In genomic region chr5:134118798-134119407, GRCm38 (mm10) we compare ENCODE assay signal across 14 mouse cellular contexts. TPM values are rescaled to one million over a fixed set of nuclear protein-coding genes. Genes with fewer than 3 reads are reported as not detected.
DNase-seq lines count a peak whose midpoint lies in the region; ATAC-seq lines count a peak whose summit lies in the region.
"Had no signal": no experiment of that assay in that cellular context is flagged by ENCODE, and none has a peak within 500 bp of the region (broad histone marks: within the 10 kb centered on the region; RNA-seq: fewer than 3 reads in every experiment).

No protein-coding gene starts in this region.

- H3K9ac ChIP-seq in heart, embryonic 14.5 days (ENCODE audit: low read length): no peak overlapping the region
- H3K9ac ChIP-seq in midbrain, embryonic 16.5 days (ENCODE audit: low read depth, low read length): no peak overlapping the region
- no peak overlapping the region for H3K9ac ChIP-seq in midbrain, embryonic 11.5 days (ENCODE audit: low read length)
- H3K9ac ChIP-seq: forebrain, embryonic 13.5 days; liver, embryonic 13.5 days; neural tube, embryonic 15.5 days had no signal

- no peak overlapping the region for H3K4me3 ChIP-seq in heart, embryonic 14.5 days (ENCODE audit: control insufficient read depth in 1 of 2, insufficient read depth in 1 of 2, low read depth in 1 of 2, low read length in 2 of 2)
- no peak overlapping the region for H3K4me3 ChIP-seq in midbrain, embryonic 16.5 days (ENCODE audit: low read depth, low read length)
- no peak overlapping the region for H3K4me3 ChIP-seq in midbrain, embryonic 11.5 days (ENCODE audit: low read depth, low read length)
- H3K4me3 ChIP-seq in embryonic facial prominence, embryonic 10.5 days: no peak overlapping the region
- H3K4me3 ChIP-seq: forebrain, embryonic 13.5 days; liver, embryonic 13.5 days; neural tube, embryonic 15.5 days had no signal

- 86% methylated on average over 15 of the region's 15 CpGs for WGBS in heart, embryonic 14.5 days
- WGBS in midbrain, embryonic 16.5 days: 95% methylated on average over 15 of the region's 15 CpGs
- 93% methylated on average over 15 of the region's 15 CpGs for WGBS in midbrain, embryonic 11.5 days
- 92% methylated on average over 15 of the region's 15 CpGs for WGBS in embryonic facial prominence, embryonic 10.5 days

- no peak for DNase-seq in heart, adult 18-20 months
- DNase-seq in midbrain, embryonic 11.5 days (ENCODE audit: low spot score, missing footprints): no peak
- no peak for DNase-seq in embryonic facial prominence, embryonic 10.5 days (ENCODE audit: low spot score)
- no peak for DNase-seq in cerebellum, adult 18-20 months
- DNase-seq: cerebellum, adult 8-10 months; liver, embryonic 13.5 days; lung, postnatal 14 days; thymus, adult 2 months had no signal

- no peak overlapping the region for H3K4me2 ChIP-seq in heart, embryonic 14.5 days (ENCODE audit: low read length)
- no peak overlapping the region for H3K4me2 ChIP-seq in midbrain, embryonic 16.5 days (ENCODE audit: low read length)
- H3K4me2 ChIP-seq in midbrain, embryonic 11.5 days: no peak overlapping the region
- H3K4me2 ChIP-seq: forebrain, embryonic 13.5 days; liver, embryonic 13.5 days; neural tube, embryonic 15.5 days had no signal

- H3K27me3 ChIP-seq in heart, embryonic 14.5 days (ENCODE audit: control insufficient read depth, insufficient read depth, low read length): no peaks in the 10 kb centered on the region
- H3K27me3 ChIP-seq in midbrain, embryonic 16.5 days (ENCODE audit: control insufficient read depth, insufficient read depth, low read depth, low read length): no peaks in the 10 kb centered on the region
- H3K27me3 ChIP-seq in midbrain, embryonic 11.5 days (ENCODE audit: control insufficient read depth, insufficient read depth, low read length): no peaks in the 10 kb centered on the region
- no peaks in the 10 kb centered on the region for H3K27me3 ChIP-seq in embryonic facial prominence, embryonic 10.5 days (replicated peaks; ENCODE audit: low read depth, poor library complexity, severe bottlenecking)
- H3K27me3 ChIP-seq: forebrain, embryonic 13.5 days; liver, embryonic 13.5 days; neural tube, embryonic 15.5 days had no signal

- H3K9me3 ChIP-seq in heart, embryonic 14.5 days (ENCODE audit: control insufficient read depth, low read length): no peaks in the 10 kb centered on the region
- H3K9me3 ChIP-seq in midbrain, embryonic 16.5 days (replicated peaks; ENCODE audit: control insufficient read depth, low read length, poor library complexity, severe bottlenecking): no peaks in the 10 kb centered on the region
- H3K9me3 ChIP-seq in midbrain, embryonic 11.5 days (ENCODE audit: control insufficient read depth, low read length): no peaks in the 10 kb centered on the region
- H3K9me3 ChIP-seq in embryonic facial prominence, embryonic 10.5 days: no peaks in the 10 kb centered on the region
- H3K9me3 ChIP-seq: forebrain, embryonic 13.5 days; liver, embryonic 13.5 days; neural tube, embryonic 15.5 days had no signal

- ATAC-seq in heart, embryonic 14.5 days (ENCODE audit: insufficient number of reproducible peaks, insufficient read depth, low FRiP score, low read depth): no peak
- peak; percentile 13; the same call in 1 of the 2 replicates for ATAC-seq in midbrain, embryonic 16.5 days
- no peak for ATAC-seq in midbrain, embryonic 11.5 days (ENCODE audit: low FRiP score)
- ATAC-seq in erythroid progenitor cell, adult 5-6 weeks (replicated peaks; ENCODE audit: low FRiP score, poor library complexity, severe bottlenecking): no peak
- ATAC-seq: forebrain, embryonic 13.5 days; inflammation-experienced regulatory T-cells, adult 6 months had no signal

- H3K36me3 ChIP-seq in heart, embryonic 14.5 days (ENCODE audit: control insufficient read depth, insufficient read depth, low read length): no peaks in the 10 kb centered on the region
- peaks cover 11% of the 10 kb centered on the region for H3K36me3 ChIP-seq in midbrain, embryonic 16.5 days (ENCODE audit: control insufficient read depth, insufficient read depth, low read length)
- no peaks in the 10 kb centered on the region for H3K36me3 ChIP-seq in midbrain, embryonic 11.5 days (ENCODE audit: control insufficient read depth, insufficient read depth, low read length)
- peaks cover 13% of the 10 kb centered on the region for H3K36me3 ChIP-seq in embryonic facial prominence, embryonic 10.5 days (replicated peaks)
- H3K36me3 ChIP-seq: liver, embryonic 13.5 days had no signal

- H3K4me1 ChIP-seq in heart, embryonic 14.5 days (ENCODE audit: control insufficient read depth in 2 of 2, insufficient read depth in 2 of 2, low read length in 2 of 2): peaks cover 28 to 39% of the 10 kb centered on the region in 2 experiments
- 0 out of 2 replicates have a peak, but pooled peaks cover 2% of the 10 kb centered on the region for H3K4me1 ChIP-seq in midbrain, embryonic 16.5 days (ENCODE audit: control insufficient read depth, insufficient read depth, low read length)
- no peaks in the 10 kb centered on the region for H3K4me1 ChIP-seq in midbrain, embryonic 11.5 days (ENCODE audit: control insufficient read depth, insufficient read depth, low read length)
- peaks cover 14% of the 10 kb centered on the region for H3K4me1 ChIP-seq in embryonic facial prominence, embryonic 10.5 days
- H3K4me1 ChIP-seq: liver, embryonic 13.5 days; neural tube, embryonic 15.5 days had no signal

- peak overlapping the region; percentile 52 to 60 for H3K27ac ChIP-seq in heart, embryonic 14.5 days (replicated peaks in 1 of 2; ENCODE audit: control insufficient read depth in 1 of 2, insufficient read depth in 1 of 2, low read depth in 2 of 2, low read length in 2 of 2)
- no peak overlapping the region for H3K27ac ChIP-seq in midbrain, embryonic 16.5 days (ENCODE audit: low read length)
- H3K27ac ChIP-seq in midbrain, embryonic 11.5 days (ENCODE audit: low read depth, low read length): no peak overlapping the region
- peak overlapping the region; percentile 31; the same call in 1 of the 2 replicates for H3K27ac ChIP-seq in embryonic facial prominence, embryonic 10.5 days (replicated peaks)
- H3K27ac ChIP-seq: forebrain, embryonic 13.5 days; liver, embryonic 13.5 days; neural tube, embryonic 15.5 days had no signal

RNA-seq across cellular contexts. Expression of gene Castor2, which starts 19.4 kb away (rescaled TPM):
- 6.2 and 7.7 TPM in 2 replicates for polyA plus RNA-seq in heart, embryonic 14.5 days (2014; fragmentation: Nextera tagmentation; extraction: Ambion mirVana)
- total RNA-seq in heart, adult 18-20 months (2021): 10 to 100 TPM; 20.5 to 26.6 TPM
- polyA plus RNA-seq in midbrain, embryonic 16.5 days (2015; fragmentation: Nextera tagmentation; extraction: Ambion mirVana): 29.4 and 34.8 TPM in 2 replicates
- 10.8 and 11.7 TPM in 2 replicates for polyA plus RNA-seq in midbrain, embryonic 11.5 days (2014; fragmentation: Nextera tagmentation; extraction: Ambion mirVana)
- 7.6 and 8.9 TPM in 2 replicates for polyA plus RNA-seq in embryonic facial prominence, embryonic 10.5 days (2016; fragmentation: Nextera tagmentation; extraction: Ambion mirVana)
- total RNA-seq in erythroid progenitor cell, adult 5-6 weeks (2015; ENCODE audit: low replicate concordance): 12.3 TPM in 1 of 2 replicates, not detected in the other
- total RNA-seq in erythroid progenitor cell, adult 5-6 weeks (2017; ENCODE audit: low replicate concordance): 0.39 and 0.45 TPM in 2 replicates

RNA-seq across cellular contexts. Expression of gene Rcc1l, which starts 57.7 kb away (rescaled TPM):
- polyA plus RNA-seq in heart, embryonic 14.5 days (2014; fragmentation: Nextera tagmentation; extraction: Ambion mirVana): 18.8 and 21.5 TPM in 2 replicates
- 10 to 100 TPM; 34.4 to 36.3 TPM for total RNA-seq in heart, adult 18-20 months (2021)
- polyA plus RNA-seq in midbrain, embryonic 16.5 days (2015; fragmentation: Nextera tagmentation; extraction: Ambion mirVana): 19.1 and 20.9 TPM in 2 replicates
- 24.5 and 27.5 TPM in 2 replicates for polyA plus RNA-seq in midbrain, embryonic 11.5 days (2014; fragmentation: Nextera tagmentation; extraction: Ambion mirVana)
- 41.9 and 42.1 TPM in 2 replicates for polyA plus RNA-seq in embryonic facial prominence, embryonic 10.5 days (2016; fragmentation: Nextera tagmentation; extraction: Ambion mirVana)
- 6.7 TPM in 1 of 2 replicates, not detected in the other for total RNA-seq in erythroid progenitor cell, adult 5-6 weeks (2015; ENCODE audit: low replicate concordance)
- 3.2 TPM in 1 of 2 replicates, not detected in the other for total RNA-seq in erythroid progenitor cell, adult 5-6 weeks (2017; ENCODE audit: low replicate concordance)

Comparison
In these comparisons a context has a peak if more than half of its experiments do, and no peak if none do; other contexts are left out.
1. H3K27ac ChIP-seq: peak in heart, embryonic 14.5 days (2 of 2) and embryonic facial prominence, embryonic 10.5 days (single experiment); none in midbrain, embryonic 16.5 days (single experiment) and midbrain, embryonic 11.5 days (single experiment).